Mouse (Mus musculus): ENCODE measurements at regions not wholly inside any gene's neighbourhood (a gene's known extent, or its start where the extent isn't known, plus 50 kb on each side); places are given as distances from the start of the nearest gene placed in this dataset.

DNA sequence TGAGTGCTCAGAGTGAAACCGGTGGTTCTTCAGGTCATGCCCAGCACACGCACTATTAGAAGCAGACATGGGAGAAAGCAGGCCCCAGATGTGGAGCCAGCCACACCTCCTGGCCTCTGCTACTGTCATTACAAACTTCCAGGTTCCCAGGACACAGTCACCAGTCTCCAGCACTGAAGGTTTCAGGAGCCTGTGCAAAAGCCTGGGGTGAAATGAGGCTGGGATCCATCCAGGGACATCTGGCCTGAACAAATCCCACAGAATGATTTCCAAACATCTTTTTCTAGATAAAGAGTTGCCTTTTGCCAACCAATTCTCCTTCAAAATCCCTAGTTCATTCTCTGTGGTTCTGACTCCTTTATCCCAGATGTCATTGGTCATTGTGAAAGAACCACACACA, 191.1 kb downstream of the Cxcl12 start:
- Histone ChIP-seq H3K4me1 (no peaks in the 10 kb centered on the region), H3K4me2 (no peak overlapping the region), H3K4me3 (no peak overlapping the region), H3K27ac (no peak overlapping the region), H3K27me3 (no peaks in the 10 kb centered on the region), H3K9me3 (replicated peaks) (0 out of 2 replicates have a peak, but pooled peaks cover 4% of the 10 kb centered on the region), H3K9ac (no peak overlapping the region), H3K36me3 (ENCODE audit: poor library complexity, severe bottlenecking) (no peaks in the 10 kb centered on the region)
- ATAC-seq = no peak
- WGBS = 86% methylated on average over 2 of the region's 2 CpGs

GRCm38 (mm10) chr6:117366563-117366962, 198.2 kb downstream of the Cxcl12 start:
- H3K9ac ChIP-seq = no peak overlapping the region
- H3K27ac ChIP-seq = no peak overlapping the region
- no peaks in the 10 kb centered on the region for H3K36me3 ChIP-seq (ENCODE audit: poor library complexity, severe bottlenecking)
- no peak for ATAC-seq
- H3K4me3 ChIP-seq = no peak overlapping the region
- no peaks in the 10 kb centered on the region for H3K4me1 ChIP-seq
- no peak overlapping the region for H3K4me2 ChIP-seq
- WGBS = 84% methylated on average over 6 of the region's 6 CpGs
- H3K27me3 ChIP-seq = no peaks in the 10 kb centered on the region
- H3K9me3 ChIP-seq (replicated peaks) = no peaks in the 10 kb centered on the region

- Histone ChIP-seq H3K27me3 (no peaks in the 10 kb centered on the region), H3K9me3 (replicated peaks) (peaks cover 8% of the 10 kb centered on the region), H3K4me2 (no peak overlapping the region), H3K9ac (no peak overlapping the region), H3K4me1 (no peaks in the 10 kb centered on the region), H3K27ac (no peak overlapping the region), H3K36me3 (ENCODE audit: poor library complexity, severe bottlenecking) (no peaks in the 10 kb centered on the region), H3K4me3 (no peak overlapping the region)
- no peak for ATAC-seq
- WGBS = 91% methylated on average over 5 of the region's 5 CpGs
Measured at GRCm38 (mm10) chr6:117375989-117376388, 207.7 kb downstream of the Cxcl12 start.

- Histone ChIP-seq H3K27me3 (no peaks in the 10 kb centered on the region), H3K36me3 (ENCODE audit: poor library complexity, severe bottlenecking) (no peaks in the 10 kb centered on the region), H3K4me1 (no peaks in the 10 kb centered on the region), H3K27ac (no peak overlapping the region), H3K4me2 (no peak overlapping the region), H3K9me3 (replicated peaks) (peaks cover 8% of the 10 kb centered on the region), H3K4me3 (no peak overlapping the region), H3K9ac (no peak overlapping the region)
- WGBS = 90% methylated on average over 4 of the region's 4 CpGs
- no peak for ATAC-seq
Measured at GRCm38 (mm10) chr6:117379904-117380303, 211.6 kb downstream of the Cxcl12 start.

- Histone ChIP-seq H3K4me1 (no peaks in the 10 kb centered on the region), H3K27me3 (no peaks in the 10 kb centered on the region), H3K27ac (no peak overlapping the region), H3K4me3 (no peak overlapping the region), H3K36me3 (ENCODE audit: poor library complexity, severe bottlenecking) (no peaks in the 10 kb centered on the region), H3K9ac (no peak overlapping the region), H3K4me2 (no peak overlapping the region), H3K9me3 (replicated peaks) (no peaks in the 10 kb centered on the region)
- 93% methylated on average over 7 of the region's 7 CpGs for WGBS
- ATAC-seq = no peak
Measured at GRCm38 (mm10) chr6:117390233-117390848, 222.0 kb downstream of the Cxcl12 start.

GRCm38 (mm10) chr6:117393480-117393879, 225.1 kb downstream of the Cxcl12 start:
- Histone ChIP-seq H3K4me2 (no peak overlapping the region), H3K27ac (no peak overlapping the region), H3K4me3 (no peak overlapping the region), H3K27me3 (no peaks in the 10 kb centered on the region), H3K4me1 (no peaks in the 10 kb centered on the region), H3K36me3 (ENCODE audit: poor library complexity, severe bottlenecking) (no peaks in the 10 kb centered on the region), H3K9ac (no peak overlapping the region), H3K9me3 (replicated peaks) (no peaks in the 10 kb centered on the region)
- no peak for ATAC-seq

DNA sequence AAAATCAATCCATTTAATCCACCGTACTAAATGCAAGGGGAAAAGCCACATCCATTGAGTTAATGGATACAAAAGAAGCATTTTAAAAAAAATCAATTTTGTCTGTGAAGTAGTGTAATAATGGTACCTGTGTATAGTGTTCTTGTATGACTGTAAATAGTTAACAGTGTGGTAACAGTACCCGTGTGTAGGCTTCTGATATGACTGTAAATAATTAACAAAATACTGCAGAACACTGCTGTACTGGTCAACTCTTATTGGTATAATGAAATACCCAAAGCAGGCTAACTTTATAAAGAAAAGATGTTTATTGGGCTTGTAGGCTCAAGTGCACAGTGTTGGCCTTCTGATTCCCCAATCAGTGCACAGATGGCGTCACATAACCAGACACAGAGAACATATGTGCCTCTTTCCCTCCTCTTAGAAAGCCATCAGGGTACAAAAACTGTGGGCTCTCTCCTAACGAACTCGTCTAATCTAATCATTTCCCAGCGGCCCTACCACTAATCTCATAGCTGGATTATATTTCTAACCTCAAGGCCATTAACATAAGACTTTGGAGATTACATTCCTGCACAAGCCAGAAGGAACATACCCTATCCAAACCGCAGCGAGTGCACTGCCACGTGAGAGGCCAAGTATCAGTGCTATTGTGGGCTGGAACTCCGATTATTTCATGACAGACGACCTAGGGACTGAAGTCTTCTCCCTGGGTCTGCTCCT, 237.4 kb downstream of the Cxcl12 start:
- Histone ChIP-seq H3K4me2 (no peak overlapping the region), H3K27ac (no peak overlapping the region), H3K9me3 (replicated peaks) (no peaks in the 10 kb centered on the region), H3K4me1 (peaks cover 10% of the 10 kb centered on the region; the same call in 1 of the 2 replicates), H3K9ac (no peak overlapping the region), H3K4me3 (no peak overlapping the region), H3K27me3 (no peaks in the 10 kb centered on the region), H3K36me3 (ENCODE audit: poor library complexity, severe bottlenecking) (no peaks in the 10 kb centered on the region)
- ATAC-seq = 0 out of 2 replicates have a peak, but pooled peaks have one; percentile 43
- WGBS = 75% methylated on average over 11 of the region's 11 CpGs

DNA sequence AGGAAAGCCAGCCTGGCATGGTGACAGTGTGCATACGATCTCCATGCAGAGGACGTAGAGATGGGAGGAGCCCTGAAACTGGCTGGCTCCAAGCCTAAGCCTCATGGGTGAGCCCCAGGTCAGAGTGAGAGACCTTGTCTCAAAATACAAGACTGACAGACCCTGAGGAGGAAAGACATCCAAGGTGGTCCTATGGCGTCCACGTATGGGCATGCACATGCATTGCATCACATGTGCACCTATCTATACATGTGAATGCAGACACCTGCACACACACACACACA, 237.9 kb downstream of the Cxcl12 start:
- WGBS = 93% methylated on average over 4 of the region's 4 CpGs
- no peaks in the 10 kb centered on the region for H3K36me3 ChIP-seq (ENCODE audit: poor library complexity, severe bottlenecking)
- ATAC-seq = no peak

GRCm38 (mm10) chr6:117406757-117407156, 238.4 kb downstream of the Cxcl12 start:
- no peak for ATAC-seq
- no peak overlapping the region for H3K4me3 ChIP-seq
- 64% methylated on average over 9 of the region's 9 CpGs for WGBS

More for the DNA sequence above, 237.9 kb downstream of the Cxcl12 start:
- no peak overlapping the region for H3K9ac ChIP-seq
- H3K27me3 ChIP-seq = no peaks in the 10 kb centered on the region
- no peaks in the 10 kb centered on the region for H3K9me3 ChIP-seq (replicated peaks)
- H3K4me1 ChIP-seq = peaks cover 10% of the 10 kb centered on the region; the same call in 1 of the 2 replicates
- no peak overlapping the region for H3K4me3 ChIP-seq
- no peak overlapping the region for H3K27ac ChIP-seq
- no peak overlapping the region for H3K4me2 ChIP-seq

GRCm38 (mm10) chr6:117407206-117407858, 239.0 kb downstream of the Cxcl12 start:
- H3K27ac ChIP-seq = no peak overlapping the region
- H3K27me3 ChIP-seq = no peaks in the 10 kb centered on the region
- no peak overlapping the region for H3K4me2 ChIP-seq
- WGBS = 62% methylated on average over 15 of the region's 15 CpGs
- ATAC-seq = no peak
- no peak overlapping the region for H3K4me3 ChIP-seq
- peaks cover 10% of the 10 kb centered on the region; the same call in 1 of the 2 replicates for H3K4me1 ChIP-seq
- no peaks in the 10 kb centered on the region for H3K36me3 ChIP-seq (ENCODE audit: poor library complexity, severe bottlenecking)
- no peak overlapping the region for H3K9ac ChIP-seq
- H3K9me3 ChIP-seq (replicated peaks) = no peaks in the 10 kb centered on the region

More at GRCm38 (mm10) chr6:117406757-117407156, 238.4 kb downstream of the Cxcl12 start:
- Histone ChIP-seq H3K9me3 (replicated peaks) (no peaks in the 10 kb centered on the region), H3K36me3 (ENCODE audit: poor library complexity, severe bottlenecking) (no peaks in the 10 kb centered on the region), H3K27ac (no peak overlapping the region), H3K4me1 (peaks cover 10% of the 10 kb centered on the region; the same call in 1 of the 2 replicates), H3K27me3 (no peaks in the 10 kb centered on the region), H3K4me2 (no peak overlapping the region), H3K9ac (no peak overlapping the region)

GRCm38 (mm10) chr6:117407953-117408352, 239.6 kb downstream of the Cxcl12 start:
- no peak for ATAC-seq
- Histone ChIP-seq H3K4me2 (no peak overlapping the region), H3K27ac (no peak overlapping the region), H3K9me3 (replicated peaks) (no peaks in the 10 kb centered on the region), H3K9ac (no peak overlapping the region), H3K4me1 (peaks cover 10% of the 10 kb centered on the region; the same call in 1 of the 2 replicates), H3K27me3 (no peaks in the 10 kb centered on the region), H3K4me3 (no peak overlapping the region), H3K36me3 (ENCODE audit: poor library complexity, severe bottlenecking) (no peaks in the 10 kb centered on the region)
- 85% methylated on average over 5 of the region's 5 CpGs for WGBS

DNA sequence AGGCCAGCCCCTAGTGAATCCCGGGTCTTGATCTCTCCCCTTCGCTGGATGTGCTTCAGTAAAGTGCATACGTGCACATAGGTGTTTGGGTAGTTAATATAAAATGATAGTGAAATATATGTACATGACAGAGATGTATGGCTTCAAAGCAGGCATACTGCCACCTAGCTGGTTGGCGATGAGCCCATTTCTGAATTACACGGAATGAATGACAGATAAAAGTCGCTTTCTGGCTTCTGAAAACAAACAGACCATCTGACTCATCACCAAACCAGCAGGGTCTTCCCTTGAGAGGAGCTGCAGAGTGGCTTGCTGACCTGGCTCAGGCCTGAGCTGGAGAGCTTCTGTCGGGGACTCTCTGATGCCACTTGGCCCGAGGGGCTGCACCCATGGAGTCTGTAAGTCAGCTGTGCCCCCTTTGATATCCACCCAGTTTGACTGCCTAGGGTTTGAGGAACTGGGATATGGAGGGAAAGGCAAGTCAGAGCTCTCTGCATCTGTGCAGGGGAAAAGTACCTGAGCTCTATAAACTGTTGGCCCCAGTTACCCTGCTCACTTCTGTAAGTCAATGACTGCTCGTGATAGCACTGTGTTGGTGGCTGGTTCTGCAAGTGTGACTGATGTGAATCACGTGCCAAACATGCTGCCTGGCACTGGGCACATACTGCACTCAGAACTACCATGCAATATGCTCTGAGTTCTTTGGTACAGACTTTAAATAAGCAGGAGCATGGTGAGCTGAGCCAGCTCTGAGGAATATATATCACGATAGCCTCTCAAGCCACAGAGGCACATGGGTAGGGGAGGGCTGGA, 240.8 kb downstream of the Cxcl12 start:
- H3K9me3 ChIP-seq (replicated peaks) = no peaks in the 10 kb centered on the region
- H3K36me3 ChIP-seq (ENCODE audit: poor library complexity, severe bottlenecking) = no peaks in the 10 kb centered on the region
- no peak overlapping the region for H3K4me2 ChIP-seq
- ATAC-seq = peak; percentile 58; the same call in 1 of the 2 replicates
- peaks cover 10% of the 10 kb centered on the region; the same call in 1 of the 2 replicates for H3K4me1 ChIP-seq
- no peak overlapping the region for H3K4me3 ChIP-seq
- 86% methylated on average over 11 of the region's 11 CpGs for WGBS
- H3K27ac ChIP-seq = no peak overlapping the region
- H3K27me3 ChIP-seq = no peaks in the 10 kb centered on the region
- H3K9ac ChIP-seq = no peak overlapping the region

Data from forebrain, embryonic 13.5 days (tissue).